Mouse (Mus musculus) thymus, postnatal 4 days (tissue): ENCODE results near the gene Atf6.
A peak's percentile ranks its signal among the peaks of the same experiment; 100 is the strongest.

ENCODE experiments used
- DNase-seq: peaks from one replicate; pipeline ENCODE4 v3.0.0; 2021

The Atf6 gene

GRCm38 (mm10) chr1:170867691-170868105 lies at the start of gene Atf6:
Gene Atf6, minus strand, starts transcription at chr1:170867771.
- DNase-seq = peak; percentile 94

DNA sequence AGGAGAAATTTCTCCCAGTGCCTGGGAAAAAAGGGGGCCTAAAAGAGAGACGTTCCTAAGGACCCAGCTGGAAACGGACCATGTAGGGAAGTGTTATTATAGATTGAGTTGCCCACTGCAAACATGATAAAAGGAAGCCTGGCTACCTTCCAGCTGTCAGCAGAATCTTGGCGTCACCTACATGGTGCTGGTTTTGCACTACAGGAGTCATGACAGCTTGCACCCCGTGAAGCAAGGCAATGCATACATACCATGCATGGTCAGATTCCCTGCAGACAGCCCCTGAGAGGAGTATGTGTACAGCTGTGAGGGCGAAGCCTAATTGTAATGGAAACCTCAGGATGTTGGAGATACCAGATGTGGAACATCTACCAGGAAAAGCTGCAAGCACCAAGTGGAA lies 48.1 kb upstream of the Atf6 start:
- no peak for DNase-seq

DNA sequence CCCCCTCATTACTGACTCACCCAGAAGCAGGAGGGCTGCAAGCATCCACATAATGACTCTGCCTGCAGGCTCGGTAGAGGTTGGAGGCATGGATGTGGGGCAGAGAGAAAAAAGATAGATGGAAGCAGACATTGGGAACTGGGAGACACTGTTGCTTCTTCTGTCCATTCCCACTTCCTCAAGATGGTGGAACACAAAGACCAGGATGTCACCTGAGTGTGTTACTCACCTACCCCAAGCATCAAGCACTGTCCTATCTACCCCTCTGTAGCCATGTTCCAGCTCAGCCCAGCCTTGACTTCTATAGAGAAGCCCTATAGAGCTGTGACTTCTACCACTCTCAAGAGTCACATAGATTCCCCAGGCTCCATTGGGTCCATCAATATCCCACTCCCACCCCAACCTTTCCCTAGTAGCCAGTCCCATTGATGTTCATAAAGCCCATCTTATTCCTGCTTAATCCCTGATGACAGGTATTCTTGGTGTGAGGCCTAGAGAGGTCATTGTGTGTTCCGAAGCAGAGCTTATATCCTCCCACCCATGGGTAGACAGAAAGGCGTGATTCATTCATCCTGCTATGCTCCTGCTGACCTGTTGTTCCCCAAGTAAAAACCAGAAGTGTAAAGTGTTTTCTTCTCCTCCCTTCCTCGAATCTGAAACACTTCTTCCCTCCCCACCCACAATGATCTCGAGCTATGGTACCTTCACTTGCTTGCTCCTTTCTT lies 45.5 kb upstream of the Atf6 start, which contains the start of gene Fcrlb:
Fcrlb (minus strand) TSS at position 51 of the 725 bp plus-strand sequence.
- no peak for DNase-seq

GRCm38 (mm10) chr1:170911907-170912660 lies 44.5 kb upstream of the Atf6 start:
- no peak for DNase-seq

- peak; percentile 15 for DNase-seq
Observed at GRCm38 (mm10) chr1:170908341-170908740, 40.8 kb upstream of the Atf6 start.

DNA sequence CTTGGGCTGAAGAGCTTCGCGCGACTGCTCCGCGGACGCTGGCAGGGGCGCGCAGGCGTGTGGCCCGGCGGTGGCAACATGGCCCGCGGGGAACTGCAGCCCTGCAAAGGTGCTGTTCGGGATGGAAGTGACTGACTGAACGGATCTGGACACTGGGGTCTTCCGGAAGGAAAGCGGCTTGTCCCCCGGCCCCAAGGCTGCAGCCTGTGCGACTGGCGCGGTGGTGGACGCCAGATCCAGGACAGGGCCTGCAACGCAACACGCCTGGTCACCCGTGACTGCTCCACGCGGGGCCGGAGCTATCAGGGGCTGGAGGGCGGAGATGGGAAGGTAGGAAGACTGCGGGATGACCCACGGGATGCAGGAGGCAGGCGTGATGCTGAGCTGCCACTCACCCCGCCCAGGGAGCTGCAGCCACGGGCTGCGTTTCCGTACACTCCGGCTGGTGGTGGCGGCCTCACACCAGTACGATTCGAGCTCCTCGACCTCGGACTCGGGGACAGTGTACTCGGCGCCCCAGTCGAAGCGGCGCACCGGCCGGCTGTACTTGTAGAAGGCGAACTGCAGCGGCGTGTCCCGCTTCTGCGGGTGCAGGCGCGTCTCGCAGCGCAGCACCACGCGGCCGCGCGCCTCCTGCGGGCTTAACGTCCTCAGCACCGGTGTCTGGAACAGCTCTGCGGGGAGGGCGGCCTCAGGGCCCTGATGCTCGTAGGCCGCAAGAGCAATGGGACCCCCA lies 40.1 kb upstream of the Atf6 start:
- peak; percentile 59 for DNase-seq

DNA sequence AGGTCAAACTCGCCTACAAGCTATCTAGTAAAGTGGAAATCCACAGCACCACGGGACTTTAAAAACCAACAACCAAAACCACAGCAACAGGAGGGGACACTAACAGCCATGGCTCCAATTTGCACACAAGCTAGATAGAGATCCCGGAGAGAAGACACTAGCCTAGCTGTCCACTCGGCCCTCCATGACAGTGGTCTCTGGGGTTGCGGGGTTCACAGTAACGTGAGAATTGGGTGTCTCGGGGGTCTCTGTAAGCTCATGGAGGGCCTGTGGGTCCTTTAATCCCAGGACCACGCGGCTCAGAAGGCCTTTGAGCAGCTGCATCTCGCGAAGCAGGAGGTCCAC lies 39.5 kb upstream of the Atf6 start:
- DNase-seq = no peak

GRCm38 (mm10) chr1:170903485-170903884 lies 35.9 kb upstream of the Atf6 start:
- no peak for DNase-seq

DNA sequence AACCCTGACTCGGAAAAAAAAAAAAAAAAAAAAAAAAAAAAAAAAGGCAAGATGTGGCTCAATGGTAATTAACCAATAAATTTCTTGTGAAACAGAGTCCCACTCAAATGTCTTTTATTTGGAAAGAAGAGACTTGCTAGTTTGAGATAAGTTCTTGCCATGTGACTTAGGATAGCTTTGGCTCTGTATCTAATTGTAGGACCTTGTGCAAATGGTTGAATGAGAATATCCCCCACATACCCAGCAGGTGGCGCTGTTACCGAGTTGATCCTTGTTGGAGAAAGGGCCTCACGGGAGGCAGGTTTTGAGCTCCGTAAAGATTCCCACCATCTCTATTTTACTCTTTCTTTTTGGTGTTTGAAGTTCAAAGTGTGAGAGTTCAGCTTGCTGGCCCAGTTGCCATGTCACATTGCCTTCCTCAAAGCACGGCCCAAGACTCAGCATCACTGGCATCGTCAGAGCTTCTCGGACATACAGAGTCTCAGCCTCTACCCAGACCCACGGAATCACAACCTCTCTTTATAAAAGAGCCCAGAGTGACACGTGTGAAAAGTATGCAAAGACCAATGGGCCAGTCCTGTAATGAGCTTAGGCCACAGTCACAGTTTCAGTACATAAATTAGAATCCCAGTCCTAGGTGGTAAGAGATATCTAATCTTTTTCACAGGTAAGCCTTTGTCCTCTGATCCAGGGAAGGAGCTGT lies 34.1 kb upstream of the Atf6 start:
- peak; percentile 91 for DNase-seq

DNA sequence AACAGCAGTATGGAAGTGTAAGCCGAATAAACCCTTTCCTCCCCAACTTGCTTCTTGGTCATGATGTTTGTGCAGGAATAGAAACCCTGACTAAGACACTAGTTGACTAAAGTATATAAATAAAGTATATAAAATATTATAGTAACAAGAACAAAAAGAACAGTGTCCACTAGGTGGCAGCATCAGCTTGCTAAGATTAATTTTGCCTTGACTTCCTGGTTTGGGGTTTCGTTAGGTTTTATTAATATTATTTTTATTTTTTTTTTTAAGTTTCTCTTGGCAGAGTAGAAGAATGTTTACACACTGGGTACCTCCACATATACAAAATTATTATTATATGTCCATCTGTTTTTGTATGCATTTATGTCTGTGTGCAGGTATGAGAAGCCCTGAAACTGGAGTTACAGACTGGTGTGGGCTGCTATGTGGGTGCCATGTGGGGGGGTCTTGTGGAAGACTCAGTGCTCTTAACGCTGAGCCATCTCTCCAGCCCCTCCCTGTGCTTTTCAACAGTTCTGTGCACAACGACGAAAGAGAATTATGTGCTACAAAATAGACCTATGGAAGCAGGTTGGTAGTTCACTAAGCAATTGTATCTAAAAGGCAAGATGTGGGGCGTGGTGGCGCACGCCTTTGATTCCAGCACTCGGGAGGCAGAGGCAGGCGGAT lies 33.4 kb upstream of the Atf6 start:
- peak; percentile 64 for DNase-seq

- no peak for DNase-seq
Observed at GRCm38 (mm10) chr1:170898413-170899075, 31.0 kb upstream of the Atf6 start.

- no peak for DNase-seq
Observed at GRCm38 (mm10) chr1:170896651-170897281, 29.2 kb upstream of the Atf6 start.

DNA sequence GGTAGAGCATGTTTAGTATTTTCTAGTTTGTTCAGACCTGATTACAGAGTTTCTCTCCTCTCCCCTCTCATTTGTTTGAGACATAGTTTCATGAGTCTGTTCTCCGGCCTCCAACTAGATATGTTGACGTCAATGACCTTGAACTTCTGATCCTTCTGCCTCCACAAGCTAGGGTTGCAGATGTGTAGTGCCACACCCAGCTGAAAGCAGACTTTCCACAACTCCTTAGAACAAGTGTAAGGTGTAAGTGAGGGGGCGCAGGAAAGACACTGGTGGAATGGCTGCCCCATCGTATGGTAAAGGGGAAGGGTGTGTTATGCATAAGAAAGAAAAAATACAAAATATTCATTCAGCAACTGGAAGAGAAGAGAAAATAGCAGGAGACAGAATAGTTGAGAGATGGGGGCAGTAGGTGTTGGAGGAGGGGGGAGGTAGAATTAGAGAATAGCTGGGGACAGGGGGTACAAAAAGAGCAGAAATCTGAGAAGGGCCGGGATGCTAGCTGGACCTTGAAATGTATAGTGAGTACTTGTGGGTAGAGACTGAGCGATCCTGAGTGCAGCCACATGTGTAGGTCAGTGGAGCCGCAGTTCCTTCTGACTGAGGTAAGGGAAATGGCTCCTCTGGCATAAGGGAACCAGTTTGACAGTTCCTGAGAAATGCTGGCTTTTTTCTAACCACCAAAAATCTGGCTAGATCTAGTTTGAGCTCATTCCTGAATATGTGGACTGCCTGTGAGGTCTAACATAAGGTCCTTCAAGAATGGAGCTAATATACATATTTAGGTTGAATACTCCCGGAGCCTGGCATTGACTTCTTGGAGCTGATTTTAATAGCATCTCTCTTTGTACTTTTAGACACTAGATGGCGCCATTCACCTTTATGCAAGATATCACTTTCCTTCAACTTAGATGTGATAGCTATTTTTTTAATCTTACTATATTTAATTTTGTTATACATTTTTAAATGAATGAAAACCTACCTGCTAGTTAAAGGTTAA lies 27.3 kb upstream of the Atf6 start:
- DNase-seq = no peak

- DNase-seq = no peak
Observed at GRCm38 (mm10) chr1:170892279-170892678, 24.7 kb upstream of the Atf6 start.

DNA sequence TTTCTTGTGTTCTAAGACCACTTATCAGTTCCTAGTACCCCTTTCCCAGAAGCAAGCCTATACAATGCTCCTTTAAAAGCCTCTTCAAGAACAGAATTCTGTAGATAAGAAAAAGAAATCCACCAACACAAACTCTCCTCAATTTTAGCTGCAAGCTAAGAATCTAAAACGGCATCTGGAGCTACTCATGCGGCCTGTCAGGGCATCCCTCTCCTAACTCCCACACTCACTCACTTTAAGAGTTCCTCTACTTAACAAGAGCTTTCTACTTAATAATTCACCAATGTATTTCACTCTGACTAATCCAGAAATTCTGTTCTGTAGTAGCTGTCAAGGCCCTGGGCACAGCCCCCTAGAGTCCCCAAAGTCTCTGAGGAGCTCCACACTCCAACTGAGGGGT lies 24.1 kb upstream of the Atf6 start:
- DNase-seq = no peak

GRCm38 (mm10) chr1:170889310-170889709 lies 21.7 kb upstream of the Atf6 start:
- DNase-seq = no peak

- DNase-seq = no peak
Observed at GRCm38 (mm10) chr1:170886044-170886458, 18.5 kb upstream of the Atf6 start.

DNA sequence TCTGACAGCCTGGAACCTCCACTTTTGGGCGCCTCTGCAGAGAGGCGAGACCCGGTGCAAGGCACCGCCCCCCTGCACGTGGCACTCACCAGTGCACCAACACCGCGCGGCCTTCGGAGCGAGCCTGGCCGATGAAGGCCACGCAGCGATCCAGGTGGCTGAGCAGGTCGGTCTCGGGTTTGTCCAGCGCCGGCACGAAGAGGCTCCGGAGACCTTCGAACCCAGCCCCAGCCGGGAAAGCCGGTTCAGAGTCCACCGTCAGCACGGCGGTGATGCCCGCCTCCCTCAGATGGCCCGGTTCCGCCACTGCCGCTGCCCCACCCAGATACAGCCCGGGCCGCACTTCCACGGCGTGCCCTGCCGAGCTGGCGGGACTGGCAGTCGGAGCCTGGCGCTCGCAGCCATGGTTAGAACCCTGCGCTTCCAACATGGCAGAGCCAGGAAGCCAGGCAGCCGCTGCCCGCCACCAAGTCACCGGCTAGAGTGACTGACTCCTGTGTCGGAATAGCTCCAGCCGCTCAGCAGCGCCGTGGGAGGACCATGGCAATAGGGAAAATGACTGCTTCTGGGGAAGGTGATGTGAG lies 17.5 kb upstream of the Atf6 start, which contains the start of the genes Gm26620 and Dusp12:
Gm26620 (plus strand) TSS at position 88 of the 584 bp plus-strand sequence.
Dusp12 (minus strand) TSS at position 563 of the 584 bp plus-strand sequence.
- peak; percentile 86 for DNase-seq

DNA sequence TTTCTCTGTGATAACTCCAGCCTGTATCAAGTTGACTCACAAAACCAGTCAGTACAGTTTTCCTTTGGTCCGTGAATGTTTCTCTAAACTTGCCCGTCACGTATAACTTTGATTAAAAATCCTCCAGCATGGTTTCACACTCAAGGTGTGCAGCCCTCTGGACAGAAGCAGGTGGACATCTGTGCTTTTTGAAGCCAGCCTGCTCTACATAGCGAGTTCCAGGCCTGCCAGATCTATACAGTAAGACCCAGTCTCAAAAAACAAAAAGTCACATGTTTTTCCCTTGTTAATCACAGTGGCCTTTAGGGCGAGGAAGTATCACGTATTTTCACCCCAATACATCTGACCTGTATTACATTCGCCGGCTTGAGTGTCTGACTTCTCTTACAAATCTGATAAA lies 16.8 kb upstream of the Atf6 start:
- DNase-seq = no peak
